Mouse (Mus musculus) forebrain, embryonic 10.5 days (tissue): Measurements from ENCODE around the gene Aebp2. TPM values are rescaled to one million over a fixed set of nuclear protein-coding genes. Genes with fewer than 3 reads are reported as not detected.
"Not testable (repeated sequence)": the region's sequence is repeated elsewhere in the genome, so short reads cannot be mapped to it uniquely, and the experiment has no call there.

Source experiments
- DNase-seq: peaks from one replicate; pipeline ENCODE4 v3.0.0-alpha.2; 2017; ENCODE audit warnings: low spot score; ENCODE audit errors: extremely low spot score
- H3K27ac ChIP-seq: fragments of 300-500 bp; sonication (generic); 2 replicates; pipeline ENCODE4 v1.5.1; 2016; ENCODE audit warnings: mild to moderate bottlenecking
- H3K27me3 ChIP-seq: fragments of 300-500 bp; sonication (generic); 2 replicates; pipeline ENCODE4 v1.6.1; 2016; ENCODE audit warnings: mild to moderate bottlenecking; ENCODE audit not compliant: poor library complexity, severe bottlenecking
- H3K36me3 ChIP-seq: fragments of 300-500 bp; sonication (generic); replicated peaks from 2 replicates; pipeline ENCODE4 v1.6.1; 2016; ENCODE audit warnings: mild to moderate bottlenecking, moderate library complexity
- H3K4me1 ChIP-seq: fragments of 300-500 bp; sonication (generic); 2 replicates; pipeline ENCODE4 v1.6.1; 2016
- H3K4me3 ChIP-seq: fragments of 300-500 bp; sonication (generic); 2 replicates; pipeline ENCODE4 v1.5.1; 2016; ENCODE audit warnings: mild to moderate bottlenecking, moderate library complexity
- H3K9me3 ChIP-seq: fragments of 300-500 bp; sonication (generic); 2 replicates; pipeline ENCODE4 v1.6.1; 2016; ENCODE audit warnings: mild to moderate bottlenecking, moderate library complexity
- WGBS: fragments of 180-500 bp; shearing (Covaris S2); methylation state at CpG from one replicate; pipeline ENCODE4 v1.1.7; 2016; 5-methylcytosine and 5-hydroxymethylcytosine counted together
- polyA plus RNA-seq: library from polyadenylated mRNA; unstranded; fragments of >200 nt; fragmentation: Nextera tagmentation; extraction: Ambion mirVana; gene quantifications from 2 replicates; pipeline ENCODE4 v1.2.1, GENCODE M21; 2016

Gene Aebp2
- polyA plus RNA-seq: 9.6 and 11.5 TPM in 2 replicates

DNA sequence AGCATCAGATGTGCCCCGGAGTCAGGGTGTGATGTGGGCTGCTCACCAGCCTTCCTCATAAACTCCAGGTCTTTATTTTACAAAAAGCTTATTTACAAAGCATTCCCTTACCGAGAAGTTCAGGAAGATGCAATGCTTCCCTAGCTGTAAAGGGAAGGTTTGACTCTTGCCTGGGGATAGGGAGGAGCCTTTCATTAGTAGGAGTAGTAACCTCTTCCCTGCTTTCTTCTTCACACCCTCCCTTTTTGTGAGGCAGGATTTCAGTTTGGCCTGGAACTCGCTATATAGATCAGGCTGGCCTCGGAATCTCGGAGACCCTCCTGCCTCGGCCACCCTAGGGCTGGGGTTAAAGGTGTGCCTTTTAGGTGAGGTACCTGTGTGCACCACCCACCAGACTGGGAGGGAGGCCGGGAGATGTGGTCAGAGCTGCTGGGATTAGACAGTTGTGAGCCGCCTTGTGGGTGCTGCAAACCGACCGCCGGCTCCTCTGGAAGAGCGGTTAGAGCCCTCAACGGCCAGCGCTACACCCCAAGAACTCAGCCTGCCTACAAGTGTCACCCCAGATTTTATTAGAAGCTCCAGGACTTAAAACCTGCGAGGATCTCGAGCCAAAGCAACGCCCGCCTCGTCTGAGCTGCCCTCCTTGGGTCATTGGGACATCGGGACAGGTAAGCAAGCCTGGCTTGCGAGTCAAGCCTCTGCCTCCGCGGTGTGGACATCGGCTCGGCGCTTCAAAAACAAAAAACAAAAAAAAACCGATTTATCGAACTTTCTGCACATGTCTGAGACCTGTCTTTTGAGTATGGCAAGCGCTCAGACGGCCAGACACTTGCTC, at the start of gene Aebp2:
Aebp2 (plus strand) TSS at position 273 of the 835 bp plus-strand sequence.
- peak within 1 kb of the TSS; percentile 98 for H3K27ac ChIP-seq

DNA sequence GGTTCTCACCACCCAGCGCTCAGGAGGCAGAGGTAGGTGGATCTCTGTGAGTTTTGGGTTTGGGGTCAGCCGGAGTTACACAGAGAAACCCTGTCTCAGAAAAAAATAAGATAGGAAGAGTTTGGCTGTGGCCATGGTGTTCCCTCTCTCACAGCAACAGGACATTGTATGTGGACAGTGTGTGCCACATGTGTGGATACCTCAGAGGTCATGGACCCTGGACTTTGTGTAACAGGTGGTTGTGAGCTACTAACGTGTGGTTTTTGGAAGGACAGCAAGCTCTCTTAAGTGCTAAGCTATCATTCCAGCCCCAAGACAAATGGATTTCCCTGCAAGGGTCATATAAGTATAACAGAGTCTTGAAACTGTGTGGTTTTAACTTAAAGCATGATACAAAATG, 47.5 kb upstream of the Aebp2 start:
- Histone ChIP-seq H3K4me3 (no peak overlapping the region), H3K27me3 (no peaks in the 10 kb centered on the region), H3K36me3 (peaks cover 88% of the 10 kb centered on the region), H3K4me1 (no peaks in the 10 kb centered on the region), H3K27ac (no peak overlapping the region), H3K9me3 (no peaks in the 10 kb centered on the region)
- no peak for DNase-seq
- WGBS: 94% methylated on average over 3 of the region's 3 CpGs

More for the DNA sequence above, at the start of gene Aebp2:
- DNase-seq: no peak
- Histone ChIP-seq H3K36me3 (no peaks in the 10 kb centered on the region; the same call in 1 of the 2 replicates), H3K9me3 (no peaks in the 10 kb centered on the region), H3K4me1 (peaks cover 33% of the 10 kb centered on the region), H3K4me3 (peak within 1 kb of the TSS; percentile 97), H3K27me3 (peaks cover 20% of the 10 kb centered on the region)
- 53% methylated on average over 30 of the region's 30 CpGs for WGBS

DNA sequence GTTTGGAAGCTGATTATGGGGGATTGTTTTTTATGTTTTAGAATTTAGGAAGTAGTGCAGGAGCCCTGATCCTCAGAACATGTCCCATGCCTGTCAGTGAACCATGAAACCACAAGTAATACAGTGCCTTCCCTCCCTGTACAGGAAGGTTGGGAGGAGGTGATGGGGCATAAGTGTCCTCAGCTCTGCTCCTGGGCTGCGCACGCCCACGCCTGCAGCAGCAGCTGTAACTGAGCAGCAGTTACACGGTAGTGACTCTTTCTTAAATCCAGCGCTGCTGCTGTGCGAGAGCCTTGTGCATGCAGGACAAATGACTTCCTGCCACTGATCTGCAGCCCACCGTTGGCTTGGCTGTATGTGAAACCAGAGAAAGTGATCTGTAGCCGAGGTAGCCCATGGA, 46.3 kb upstream of the Aebp2 start:
- Histone ChIP-seq H3K9me3 (no peaks in the 10 kb centered on the region), H3K4me3 (no peak overlapping the region), H3K27ac (no peak overlapping the region), H3K36me3 (peaks cover 86% of the 10 kb centered on the region), H3K27me3 (no peaks in the 10 kb centered on the region), H3K4me1 (no peaks in the 10 kb centered on the region)
- DNase-seq: no peak
- 92% methylated on average over 8 of the region's 8 CpGs for WGBS

DNA sequence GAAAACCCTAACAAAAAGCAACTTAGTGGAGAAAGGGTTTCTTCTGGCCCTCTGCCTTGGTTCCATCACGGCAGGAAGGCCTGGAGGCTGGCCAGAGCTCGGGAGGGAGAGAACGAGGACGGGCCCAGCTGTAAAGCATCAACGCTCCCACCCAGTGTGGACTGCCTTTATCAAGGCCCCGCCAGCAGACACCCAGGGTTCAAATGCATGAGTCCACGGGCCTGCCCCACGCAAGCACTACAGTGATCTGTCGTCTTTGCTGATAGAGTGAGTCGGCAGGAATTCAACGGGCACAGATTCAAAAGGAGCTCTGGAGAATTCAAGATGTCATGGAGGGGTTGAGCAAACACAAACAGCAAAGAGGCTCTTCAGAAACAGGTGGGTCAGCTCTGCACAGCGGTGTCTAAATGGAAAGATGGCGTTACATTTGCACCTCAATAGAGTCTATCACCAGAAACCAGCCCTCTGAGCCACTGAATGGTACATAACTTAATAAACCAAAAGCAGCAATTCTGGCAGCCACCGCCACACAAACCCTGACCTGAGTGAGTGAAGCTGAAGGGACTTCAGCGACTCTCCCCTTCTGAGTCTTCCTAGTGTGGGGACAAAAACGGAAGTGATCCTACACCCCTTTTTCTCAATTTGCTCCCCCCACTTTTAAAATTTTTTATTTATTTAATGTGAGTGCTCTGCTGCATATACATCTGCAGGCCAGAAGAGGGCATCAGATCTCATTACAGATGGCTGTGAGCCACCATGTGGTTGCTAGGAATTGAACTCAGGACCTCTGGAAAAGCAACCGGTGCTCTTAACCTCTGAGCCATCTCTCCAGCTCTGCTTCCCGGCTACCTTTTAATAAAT, 45.3 kb upstream of the Aebp2 start:
- 90% methylated on average over 18 of the region's 18 CpGs for WGBS
- peaks cover 83% of the 10 kb centered on the region for H3K36me3 ChIP-seq
- H3K4me3 ChIP-seq: no peak overlapping the region
- no peak overlapping the region for H3K27ac ChIP-seq
- no peaks in the 10 kb centered on the region for H3K4me1 ChIP-seq
- no peak for DNase-seq
- H3K9me3 ChIP-seq: no peaks in the 10 kb centered on the region
- no peaks in the 10 kb centered on the region for H3K27me3 ChIP-seq

GRCm38 (mm10) chr6:140577822-140578170, 44.7 kb upstream of the Aebp2 start:
- WGBS: 90% methylated on average over 4 of the region's 4 CpGs
- DNase-seq: no peak

DNA sequence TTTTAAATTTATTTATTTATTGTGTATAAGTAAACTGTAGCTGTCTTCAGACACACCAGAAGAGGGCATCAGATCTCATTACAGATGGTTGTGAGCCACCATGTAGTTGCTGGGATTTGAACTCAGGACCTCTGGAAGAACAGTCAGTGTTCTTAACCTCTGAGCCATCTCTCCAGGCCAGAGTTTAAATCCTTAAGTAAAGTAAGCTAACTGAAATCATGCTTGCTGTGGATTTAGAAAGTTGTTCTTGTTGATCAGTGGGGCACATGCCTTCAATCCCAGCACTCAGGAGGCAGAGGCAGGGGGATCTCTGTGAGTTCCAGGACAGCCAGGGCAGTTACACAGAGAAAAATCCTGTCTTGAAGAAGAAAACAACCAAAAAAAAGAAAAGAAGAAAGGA, 43.5 kb upstream of the Aebp2 start:
- DNase-seq, H3K9me3 ChIP-seq, H3K27ac ChIP-seq, H3K4me1 ChIP-seq, H3K27me3 ChIP-seq, H3K4me3 ChIP-seq: not testable (repeated sequence)
- peaks cover 82% of the 10 kb centered on the region for H3K36me3 ChIP-seq

More at GRCm38 (mm10) chr6:140577822-140578170, 44.7 kb upstream of the Aebp2 start:
- Histone ChIP-seq H3K27me3 (no peaks in the 10 kb centered on the region), H3K27ac (no peak overlapping the region), H3K4me3 (no peak overlapping the region), H3K4me1 (no peaks in the 10 kb centered on the region), H3K9me3 (no peaks in the 10 kb centered on the region), H3K36me3 (peaks cover 83% of the 10 kb centered on the region)

- WGBS: 84% methylated on average over 4 of the region's 4 CpGs
- Histone ChIP-seq H3K27ac (no peak overlapping the region), H3K4me1 (no peaks in the 10 kb centered on the region), H3K36me3 (peaks cover 79% of the 10 kb centered on the region), H3K9me3 (no peaks in the 10 kb centered on the region), H3K4me3 (no peak overlapping the region), H3K27me3 (no peaks in the 10 kb centered on the region)
- DNase-seq: no peak
These were observed 42.3 kb upstream of the Aebp2 start for GRCm38 (mm10) chr6:140580170-140580569.

DNA sequence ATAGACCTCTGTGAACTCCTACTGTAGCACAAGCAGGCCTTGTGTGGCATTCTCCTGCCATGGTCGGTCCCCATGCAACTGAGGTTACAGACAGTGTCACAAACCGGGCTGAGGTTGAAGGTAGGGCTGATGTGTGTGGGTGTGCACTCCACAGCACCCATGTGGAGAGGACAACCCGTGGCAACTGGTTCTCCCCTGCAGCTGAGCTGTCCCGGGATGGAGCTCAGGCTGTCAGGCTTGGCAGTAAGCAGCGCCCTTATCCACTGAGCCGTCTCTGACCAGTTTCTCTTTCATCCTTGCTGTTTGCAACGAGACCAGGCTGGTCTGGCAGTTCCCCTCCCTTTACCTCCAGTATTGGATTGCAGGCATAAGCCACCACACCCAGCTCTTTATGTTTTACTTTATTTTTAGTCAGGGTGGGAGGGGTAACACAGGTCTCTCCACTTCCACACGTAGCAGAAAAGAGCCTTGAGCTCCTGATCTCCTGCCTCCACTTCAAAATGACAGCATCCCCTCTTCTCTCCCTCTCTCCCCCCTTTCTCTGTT, 35.7 kb upstream of the Aebp2 start:
- H3K27me3 ChIP-seq: no peaks in the 10 kb centered on the region
- H3K27ac ChIP-seq: no peak overlapping the region
- H3K4me1 ChIP-seq: no peaks in the 10 kb centered on the region
- H3K4me3 ChIP-seq: no peak overlapping the region
- 87% methylated on average over 8 of the region's 8 CpGs for WGBS
- no peak for DNase-seq
- peaks cover 92% of the 10 kb centered on the region for H3K36me3 ChIP-seq
- no peaks in the 10 kb centered on the region for H3K9me3 ChIP-seq

GRCm38 (mm10) chr6:140591331-140591730, 31.1 kb upstream of the Aebp2 start:
- no peaks in the 10 kb centered on the region for H3K4me1 ChIP-seq
- DNase-seq: no peak
- no peak overlapping the region for H3K27ac ChIP-seq
- no peaks in the 10 kb centered on the region for H3K27me3 ChIP-seq
- no peaks in the 10 kb centered on the region for H3K9me3 ChIP-seq
- no peak overlapping the region for H3K4me3 ChIP-seq
- WGBS: 88% methylated on average over 5 of the region's 5 CpGs
- peaks cover 98% of the 10 kb centered on the region for H3K36me3 ChIP-seq

GRCm38 (mm10) chr6:140592713-140593112, 29.8 kb upstream of the Aebp2 start:
- H3K27ac ChIP-seq: no peak overlapping the region
- H3K36me3 ChIP-seq: peaks cover 98% of the 10 kb centered on the region
- 91% methylated on average over 8 of the region's 8 CpGs for WGBS
- no peaks in the 10 kb centered on the region for H3K9me3 ChIP-seq
- peaks cover 6% of the 10 kb centered on the region for H3K4me1 ChIP-seq
- no peaks in the 10 kb centered on the region for H3K27me3 ChIP-seq
- no peak for DNase-seq
- H3K4me3 ChIP-seq: no peak overlapping the region

DNA sequence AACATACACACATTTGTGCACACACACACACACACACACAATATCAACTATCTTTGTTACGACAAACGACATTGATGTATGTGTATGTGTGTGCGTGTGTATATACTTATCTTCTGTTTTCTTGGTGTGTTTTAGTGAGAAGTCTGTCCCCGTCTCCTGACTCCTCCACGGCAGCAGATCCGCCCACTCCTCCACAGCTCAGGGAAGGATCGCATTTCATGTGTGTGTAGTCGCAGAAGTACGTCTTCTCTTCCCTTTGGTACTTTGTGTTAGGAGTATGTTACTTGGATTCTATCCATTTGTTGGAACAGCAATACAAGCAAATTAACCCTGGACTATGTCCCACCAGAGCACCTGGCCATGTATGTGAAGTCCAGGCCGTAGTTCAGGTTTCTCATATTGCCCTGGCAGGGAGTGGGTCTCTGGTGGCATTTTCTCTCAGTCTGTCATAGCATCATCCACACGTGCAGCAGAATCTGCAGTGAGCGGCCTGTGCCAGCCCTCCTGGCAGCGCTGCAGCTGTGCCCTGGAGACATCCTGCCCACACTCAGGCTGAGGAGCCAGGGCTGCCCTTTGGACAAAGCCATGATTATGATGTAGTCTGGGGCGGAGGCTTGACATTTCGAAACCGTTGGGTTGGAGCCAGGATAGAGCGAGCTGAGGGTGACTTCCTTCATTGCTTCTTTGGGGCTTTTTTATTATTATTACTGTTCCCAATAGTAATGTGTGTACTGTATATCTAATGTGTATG, 28.9 kb upstream of the Aebp2 start:
- H3K4me1 ChIP-seq: peaks cover 11% of the 10 kb centered on the region
- H3K27me3 ChIP-seq: no peaks in the 10 kb centered on the region
- no peaks in the 10 kb centered on the region for H3K9me3 ChIP-seq
- peaks cover 98% of the 10 kb centered on the region for H3K36me3 ChIP-seq
- 93% methylated on average over 17 of the region's 17 CpGs for WGBS
- no peak for DNase-seq
- H3K4me3 ChIP-seq: no peak overlapping the region
- H3K27ac ChIP-seq: no peak overlapping the region

- H3K9me3 ChIP-seq, H3K27ac ChIP-seq, H3K4me3 ChIP-seq, H3K27me3 ChIP-seq, DNase-seq: not testable (repeated sequence)
- H3K4me1 ChIP-seq: peaks cover 11% of the 10 kb centered on the region
- 98% methylated on average over 6 of the region's 6 CpGs for WGBS
- peaks cover 90% of the 10 kb centered on the region for H3K36me3 ChIP-seq
These were observed 26.9 kb upstream of the Aebp2 start for GRCm38 (mm10) chr6:140595551-140595950.
